Mouse (Mus musculus) CD4-positive naive resting alpha-beta T cell, adult 76 days (primary cell): ENCODE results near the gene Vsx1. TPM values are rescaled to one million over a fixed set of nuclear protein-coding genes. Genes with fewer than 3 reads are reported as not detected.

Source experiments
- total RNA-seq: library from RNA; stranded (reverse); gene quantifications from one replicate; pipeline ENCODE4 v1.2.4, GENCODE M21; 2023

Gene Vsx1
- total RNA-seq: not detected

GRCm38 (mm10) chr2:150689223-150689800, at the start of gene Vsx1:
TSS of gene Vsx1 (minus strand) at chr2:150689360.

DNA sequence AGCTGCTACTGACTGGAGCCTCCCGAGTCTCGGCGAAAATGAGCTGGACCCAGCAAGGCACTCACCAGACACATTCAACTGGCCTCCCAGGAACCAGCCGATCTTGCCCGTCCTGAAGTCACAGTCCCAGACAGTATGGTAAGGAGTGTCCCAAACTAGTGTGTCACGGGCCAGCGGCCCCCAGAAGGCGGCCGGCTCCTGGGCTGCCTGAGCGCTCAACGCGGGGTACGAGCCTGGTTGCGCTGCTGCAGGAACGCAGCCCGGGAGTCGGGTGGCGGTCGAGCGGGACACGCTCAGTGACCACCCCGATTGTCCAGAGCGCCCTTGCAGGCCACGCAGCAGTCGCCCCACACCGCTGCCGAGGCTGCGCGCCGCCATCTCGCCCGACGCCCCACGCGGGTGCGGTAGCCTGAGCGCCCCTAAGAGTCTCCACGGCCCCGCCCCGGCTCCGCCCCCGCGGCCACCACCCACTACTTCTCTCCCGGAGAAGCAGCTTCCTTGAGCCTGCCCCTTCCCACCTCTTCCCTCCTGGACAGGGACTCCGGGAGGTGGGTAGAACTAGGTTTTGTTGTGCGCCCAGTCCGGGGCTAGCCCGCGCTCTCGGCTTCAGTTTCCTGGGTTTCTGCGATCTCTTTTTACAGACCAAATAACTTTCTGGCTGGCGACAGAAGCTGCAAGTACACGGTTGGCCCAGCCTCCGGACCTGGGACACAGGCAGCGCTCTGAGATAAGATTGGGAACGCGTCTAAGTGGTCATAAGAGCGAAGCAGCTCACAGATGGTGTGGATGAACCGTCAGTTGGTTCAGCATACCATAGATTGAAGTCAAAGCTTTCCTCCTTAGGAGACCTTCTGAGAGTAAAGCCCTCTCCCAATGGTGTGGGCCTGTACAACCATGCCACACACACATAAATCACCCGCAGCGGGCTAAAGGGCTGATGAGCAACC, 21.1 kb downstream of the Vsx1 start, which contains the start of gene Acss1:
Gene Acss1, minus strand, starts transcription at position 681 of the 947 bp plus-strand sequence.

Other genes with a start within 250 kb of the Vsx1 start
- gene Zfp442, start 237.9 kb downstream of the Vsx1 start, total RNA-seq: 2.7 TPM
- 0.53 TPM for gene Zfp345, start 204.3 kb downstream of the Vsx1 start, total RNA-seq
- gene Cst7, start 118.9 kb downstream of the Vsx1 start, total RNA-seq: 8.2 TPM
- 23.9 TPM for gene Apmap, start 80.8 kb downstream of the Vsx1 start, total RNA-seq
- gene Acss1, start 20.9 kb downstream of the Vsx1 start, total RNA-seq: 35.6 TPM
- 27.4 TPM for gene Entpd6, start 59.7 kb upstream of the Vsx1 start, total RNA-seq
- gene Pygb, start 97.4 kb upstream of the Vsx1 start, total RNA-seq: 62.8 TPM
- gene Abhd12, start 215.4 kb upstream of the Vsx1 start, total RNA-seq: 32.4 TPM
- gene Gins1, start 216.0 kb upstream of the Vsx1 start, total RNA-seq: 2.7 TPM